12 mouse cellular contexts compared by ENCODE assay signal in genomic region chr11:31771491-31772439, GRCm38 (mm10).
DNase-seq lines count a peak whose midpoint lies in the region; ATAC-seq and TF ChIP-seq lines count a peak whose summit lies in the region.
"Had no signal": no experiment of that assay in that cellular context is flagged by ENCODE, and none has a peak within 500 bp of the region (broad histone marks: within the 10 kb centered on the region; RNA-seq: fewer than 3 reads in every experiment).

No protein-coding gene starts in this region.

- no peak overlapping the region for H3K27ac ChIP-seq in kidney, embryonic 16.5 days (ENCODE audit: low read length)
- H3K27ac ChIP-seq in hindbrain, embryonic 11.5 days (ENCODE audit: low read depth, low read length) = 0 out of 2 replicates have a peak overlapping the region, but pooled peaks have one; percentile 33
- H3K27ac ChIP-seq in midbrain, postnatal 0 days (ENCODE audit: low read depth, low read length) = peak overlapping the region; percentile 79
- H3K27ac ChIP-seq: limb, embryonic 10.5 days had no signal

- H3K4me3 ChIP-seq in kidney, embryonic 16.5 days (ENCODE audit: low read length) = no peak overlapping the region
- no peak overlapping the region for H3K4me3 ChIP-seq in hindbrain, embryonic 11.5 days (ENCODE audit: low read depth, low read length)
- no peak overlapping the region for H3K4me3 ChIP-seq in midbrain, postnatal 0 days (ENCODE audit: low read depth, low read length)
- H3K4me3 ChIP-seq: limb, embryonic 10.5 days; midbrain, embryonic 12.5 days had no signal

- no peaks in the 10 kb centered on the region for H3K36me3 ChIP-seq in kidney, embryonic 16.5 days (ENCODE audit: insufficient read depth, low read length)
- no peaks in the 10 kb centered on the region for H3K36me3 ChIP-seq in hindbrain, embryonic 11.5 days (ENCODE audit: control insufficient read depth, insufficient read depth, low read length)
- H3K36me3 ChIP-seq in midbrain, postnatal 0 days (ENCODE audit: insufficient read depth, low read length) = no peaks in the 10 kb centered on the region
- H3K36me3 ChIP-seq: G1E; limb, embryonic 10.5 days; midbrain, embryonic 12.5 days had no signal

- DNase-seq in kidney, adult 8-10 months = no peak
- peak; percentile 90 for DNase-seq in cerebellum, adult 9-10 months
- DNase-seq in hindbrain, embryonic 11.5 days (ENCODE audit: low spot score) = no peak
- peak; percentile 79 for DNase-seq in midbrain, postnatal 0 days (ENCODE audit: low spot score)
- DNase-seq in right cerebral cortex, adult 2 months (ENCODE audit: low spot score in 2 of 2) = no peak
- no peak for DNase-seq in spleen, postnatal 36 days (ENCODE audit: low spot score in 2 of 2)
- no peak for DNase-seq in ovary, postnatal 14 days (ENCODE audit: low spot score)

- 85% methylated on average over 6 of the region's 6 CpGs for WGBS in kidney, embryonic 16.5 days
- 82% methylated on average over 6 of the region's 6 CpGs for WGBS in hindbrain, embryonic 11.5 days
- WGBS in midbrain, postnatal 0 days = 85% methylated on average over 6 of the region's 6 CpGs

- H3K27me3 ChIP-seq in kidney, embryonic 16.5 days (ENCODE audit: insufficient read depth, low read length) = no peaks in the 10 kb centered on the region
- H3K27me3 ChIP-seq in hindbrain, embryonic 11.5 days (ENCODE audit: control insufficient read depth, insufficient read depth, low read length) = no peaks in the 10 kb centered on the region
- no peaks in the 10 kb centered on the region for H3K27me3 ChIP-seq in midbrain, postnatal 0 days (ENCODE audit: insufficient read depth, low read length)
- H3K27me3 ChIP-seq: midbrain, embryonic 12.5 days had no signal

- 0 out of 2 replicates have a peak, but pooled peaks have one; percentile 15 for ATAC-seq in kidney, embryonic 16.5 days (ENCODE audit: low FRiP score, low TSS enrichment)
- no peak for ATAC-seq in hindbrain, embryonic 11.5 days (ENCODE audit: low FRiP score)
- ATAC-seq in midbrain, postnatal 0 days (ENCODE audit: low FRiP score) = peak; percentile 11; the same call in 1 of the 2 replicates
- ATAC-seq: inflammation-experienced regulatory T-cells, adult 6 months had no signal

- no peak overlapping the region for H3K4me2 ChIP-seq in kidney, embryonic 16.5 days (replicated peaks; ENCODE audit: low read depth, low read length)
- H3K4me2 ChIP-seq in hindbrain, embryonic 11.5 days (replicated peaks; ENCODE audit: low read depth, low read length) = no peak overlapping the region
- no peak overlapping the region for H3K4me2 ChIP-seq in midbrain, postnatal 0 days (ENCODE audit: low read depth, low read length, poor library complexity, severe bottlenecking)
- H3K4me2 ChIP-seq: midbrain, embryonic 12.5 days had no signal

- no peaks in the 10 kb centered on the region for H3K4me1 ChIP-seq in kidney, embryonic 16.5 days (ENCODE audit: insufficient read depth, low read length)
- H3K4me1 ChIP-seq in hindbrain, embryonic 11.5 days (replicated peaks; ENCODE audit: control insufficient read depth, insufficient read depth, low read length) = no peaks in the 10 kb centered on the region
- H3K4me1 ChIP-seq in midbrain, postnatal 0 days (ENCODE audit: insufficient read depth, low read length) = peaks cover 3% of the 10 kb centered on the region; the same call in 1 of the 2 replicates
- H3K4me1 ChIP-seq: limb, embryonic 10.5 days had no signal

- H3K9ac ChIP-seq in kidney, embryonic 16.5 days (replicated peaks; ENCODE audit: low read length) = no peak overlapping the region
- no peak overlapping the region for H3K9ac ChIP-seq in hindbrain, embryonic 11.5 days (ENCODE audit: low read depth, low read length)
- H3K9ac ChIP-seq in midbrain, postnatal 0 days (replicated peaks; ENCODE audit: low read length, poor library complexity, severe bottlenecking) = no peak overlapping the region
- H3K9ac ChIP-seq: midbrain, embryonic 12.5 days had no signal

- H3K9me3 ChIP-seq in kidney, embryonic 16.5 days (ENCODE audit: low read length) = no peaks in the 10 kb centered on the region
- H3K9me3 ChIP-seq in hindbrain, embryonic 11.5 days (ENCODE audit: control insufficient read depth, low read length) = no peaks in the 10 kb centered on the region
- H3K9me3 ChIP-seq in midbrain, postnatal 0 days (ENCODE audit: low read length) = no peaks in the 10 kb centered on the region
- H3K9me3 ChIP-seq: limb, embryonic 10.5 days had no signal

- no peak for TF ChIP-seq CTCF in midbrain, postnatal 0 days (IDR thresholded peaks at IDR 0.05)

Comparison
In these comparisons a context has a peak if more than half of its experiments do, and no peak if none do; other contexts are left out.
1. DNase-seq: peak in cerebellum, adult 9-10 months (single experiment) and midbrain, postnatal 0 days (single experiment); none in kidney, adult 8-10 months (0 of 2), hindbrain, embryonic 11.5 days (single experiment), right cerebral cortex, adult 2 months (0 of 2), spleen, postnatal 36 days (0 of 2) and ovary, postnatal 14 days (single experiment).